Mouse (Mus musculus): ENCODE measurements at regions not wholly inside any gene's neighbourhood (a gene's known extent, or its start where the extent isn't known, plus 50 kb on each side); places are given as distances from the start of the nearest gene placed in this dataset.

GRCm38 (mm10) chr2:78999410-78999809 is 131.5 kb downstream of the Ube2e3 start:
- no peak for TF ChIP-seq GATA1 (IDR thresholded peaks at IDR 0.05; ENCODE audit: low read length)
- TF ChIP-seq TAL1 (IDR thresholded peaks at IDR 0.05; ENCODE audit: low read length): no peak

All from erythroblast, embryonic 14.5 days (primary cell).